Mouse (Mus musculus) heart, embryonic 15.5 days (tissue): ENCODE data around the gene Olfr1412. TPM values are rescaled to one million over a fixed set of nuclear protein-coding genes. Genes with fewer than 3 reads are reported as not detected.
A peak's percentile ranks its signal among the peaks of the same experiment; 100 is the strongest.

Experiments used
- ATAC-seq: fragments of 200-750 bp; cut with Nextera tagmentation; replicated peaks from 2 replicates; pipeline ENCODE4 v1.8.0; 2017; ENCODE audit warnings: low read depth, moderate TSS enrichment; ENCODE audit not compliant: insufficient number of reproducible peaks, insufficient read depth, low FRiP score
- H3K27ac ChIP-seq: fragments of 300-500 bp; sonication (generic); 2 replicates; pipeline ENCODE4 v1.5.1; 2015; ENCODE audit warnings: mild to moderate bottlenecking, inconsistent platforms
- H3K27me3 ChIP-seq: fragments of 300-500 bp; sonication (generic); 2 replicates; pipeline ENCODE4 v1.6.1; 2015; ENCODE audit warnings: inconsistent platforms
- H3K36me3 ChIP-seq: fragments of 300-500 bp; sonication (generic); 2 replicates; pipeline ENCODE4 v1.6.1; 2015; ENCODE audit warnings: mild to moderate bottlenecking, inconsistent platforms
- H3K4me1 ChIP-seq: fragments of 300-500 bp; sonication (generic); replicated peaks from 2 replicates; pipeline ENCODE4 v1.6.1; 2015; ENCODE audit warnings: inconsistent platforms
- H3K4me2 ChIP-seq: fragments of 300-500 bp; sonication (generic); 2 replicates; pipeline ENCODE4 v1.6.1; 2015; ENCODE audit warnings: inconsistent platforms, mild to moderate bottlenecking, moderate library complexity
- H3K4me3 ChIP-seq: fragments of 300-500 bp; sonication (generic); 2 replicates; pipeline ENCODE4 v1.5.1; 2015; ENCODE audit warnings: mild to moderate bottlenecking, inconsistent platforms
- H3K9ac ChIP-seq: fragments of 300-500 bp; sonication (generic); 2 replicates; pipeline ENCODE4 v1.6.1; 2015; ENCODE audit warnings: mild to moderate bottlenecking, inconsistent platforms
- H3K9me3 ChIP-seq: fragments of 300-500 bp; sonication (generic); replicated peaks from 2 replicates; pipeline ENCODE4 v1.6.1; 2016; ENCODE audit warnings: inconsistent platforms
- WGBS: fragments of 180-500 bp; shearing (Covaris S2); methylation state at CpG from one replicate; pipeline ENCODE4 v1.1.7; 2015; ENCODE audit warnings: mixed read lengths; 5-methylcytosine and 5-hydroxymethylcytosine counted together
- polyA plus RNA-seq: library from polyadenylated mRNA; unstranded; fragments of >200 nt; fragmentation: Nextera tagmentation; extraction: Ambion mirVana; gene quantifications from 2 replicates; pipeline ENCODE4 v1.2.1, GENCODE M21; 2015

The Olfr1412 gene
- polyA plus RNA-seq, 1 experiment from 2014 or later, result not detected

DNA sequence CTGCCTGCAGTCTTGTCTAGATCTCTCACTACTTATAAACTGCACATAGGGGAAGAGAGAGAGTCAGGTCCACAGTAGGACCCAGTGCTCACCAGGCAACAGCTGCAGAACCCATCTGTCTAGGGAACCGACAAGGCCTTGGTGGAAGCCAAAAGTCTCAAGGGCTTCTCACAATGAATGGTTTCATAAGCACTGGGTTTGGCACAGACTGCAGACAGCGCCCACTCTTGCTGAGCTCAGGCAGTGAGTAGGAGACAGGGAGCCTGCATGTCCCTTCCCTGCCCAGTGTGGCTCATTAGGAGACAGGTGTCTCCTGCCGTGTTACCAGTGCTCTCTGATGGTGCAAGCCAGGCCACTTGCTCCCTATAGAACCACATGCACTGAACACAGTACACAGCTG lies 52.6 kb downstream of the Olfr1412 start:
- ATAC-seq, result no peak
- H3K36me3 ChIP-seq, result peaks cover 33% of the 10 kb centered on the region
- H3K4me2 ChIP-seq, result no peak overlapping the region
- peaks cover 22% of the 10 kb centered on the region for H3K4me1 ChIP-seq
- H3K27ac ChIP-seq, result no peak overlapping the region
- no peak overlapping the region for H3K4me3 ChIP-seq
- WGBS, result 91% methylated on average over 3 of the region's 3 CpGs
- H3K9ac ChIP-seq, result no peak overlapping the region
- H3K9me3 ChIP-seq, result no peaks in the 10 kb centered on the region
- H3K27me3 ChIP-seq, result no peaks in the 10 kb centered on the region

DNA sequence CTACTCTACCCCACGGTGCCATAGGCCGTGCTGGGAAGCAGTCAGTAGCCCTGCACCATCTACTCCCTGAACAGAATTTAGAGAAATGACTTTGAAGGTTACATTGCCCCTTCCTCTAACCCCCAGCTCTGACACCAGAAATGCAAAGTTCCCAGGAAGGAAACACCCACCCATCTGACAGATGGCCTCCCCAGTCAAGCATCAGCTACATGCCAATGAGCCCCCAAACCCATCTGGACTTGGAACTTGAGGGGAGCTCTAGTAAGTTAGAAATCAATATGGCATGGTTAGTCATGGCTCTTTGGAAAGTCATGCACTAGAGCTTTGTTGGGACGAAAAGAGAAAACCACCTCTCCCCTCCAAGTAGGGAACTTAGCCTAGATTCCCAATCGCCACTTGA lies 53.2 kb downstream of the Olfr1412 start:
- Histone ChIP-seq H3K9me3 (no peaks in the 10 kb centered on the region), H3K27ac (no peak overlapping the region), H3K4me1 (peaks cover 22% of the 10 kb centered on the region), H3K4me3 (no peak overlapping the region), H3K9ac (no peak overlapping the region), H3K36me3 (peaks cover 33% of the 10 kb centered on the region), H3K4me2 (no peak overlapping the region), H3K27me3 (no peaks in the 10 kb centered on the region)
- 92% methylated on average over 4 of the region's 4 CpGs for WGBS
- no peak for ATAC-seq

DNA sequence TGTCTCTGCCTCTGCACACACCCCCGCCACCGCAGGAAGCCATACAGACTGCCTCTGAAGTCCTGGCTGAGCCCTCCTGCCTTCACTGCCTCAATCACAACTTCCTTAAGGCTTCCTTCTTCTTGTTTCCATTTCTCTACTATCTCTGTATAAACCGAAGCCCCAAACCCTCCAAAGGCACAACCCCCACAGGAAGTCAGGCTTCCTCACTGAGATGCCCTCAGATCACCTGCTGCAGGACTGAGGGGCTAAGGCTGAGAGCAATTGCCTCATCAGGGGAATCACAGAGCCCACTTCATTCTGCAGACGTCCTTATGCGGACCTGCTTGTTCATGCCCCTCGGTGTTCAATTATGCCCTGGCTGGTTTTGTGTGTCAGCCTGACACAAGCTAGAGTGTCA lies 54.8 kb downstream of the Olfr1412 start:
- Histone ChIP-seq H3K9me3 (no peaks in the 10 kb centered on the region), H3K27me3 (no peaks in the 10 kb centered on the region), H3K4me3 (peak overlapping the region; percentile 78; the same call in 1 of the 2 replicates), H3K4me2 (peak overlapping the region; percentile 88), H3K9ac (no peak overlapping the region), H3K4me1 (peaks cover 22% of the 10 kb centered on the region), H3K27ac (no peak overlapping the region), H3K36me3 (peaks cover 33% of the 10 kb centered on the region)
- no peak for ATAC-seq
- 77% methylated on average over 6 of the region's 6 CpGs for WGBS

Other genes with a start within 250 kb of the Olfr1412 start
- gene Ndufa10, start 111.9 kb upstream of the Olfr1412 start, polyA plus RNA-seq, result 494 and 516 TPM in 2 replicates
- not detected in 2 replicates for gene Olfr1416, start 100.7 kb upstream of the Olfr1412 start, polyA plus RNA-seq
- gene Olfr1415, start 89.7 kb upstream of the Olfr1412 start, polyA plus RNA-seq, result not detected in 2 replicates
- not detected in 2 replicates for gene Olfr1414, start 67.1 kb upstream of the Olfr1412 start, polyA plus RNA-seq
- gene Olfr1413, start 14.5 kb upstream of the Olfr1412 start, polyA plus RNA-seq, result not detected in 2 replicates
- not detected in 2 replicates for gene Olfr1411, start 8.6 kb downstream of the Olfr1412 start, polyA plus RNA-seq
- not detected in 2 replicates for gene Olfr1410, start 20.0 kb downstream of the Olfr1412 start, polyA plus RNA-seq
- not detected in 2 replicates for gene Olfr12, start 32.0 kb downstream of the Olfr1412 start, polyA plus RNA-seq
- 365 and 436 TPM in 2 replicates for gene Cops9, start 56.2 kb downstream of the Olfr1412 start, polyA plus RNA-seq
- 0.19 TPM in 1 of 2 replicates, not detected in the other for gene Otos, start 63.1 kb downstream of the Olfr1412 start, polyA plus RNA-seq
- gene Gpc1, start 245.9 kb downstream of the Olfr1412 start, polyA plus RNA-seq, result 61.3 and 71.4 TPM in 2 replicates